Mouse (Mus musculus): ENCODE measurements around the gene Fam166b. TPM values are rescaled to one million over a fixed set of nuclear protein-coding genes. Genes with fewer than 3 reads are reported as not detected.

The Fam166b gene
- polyA plus RNA-seq, 1 experiment from 2014 or later: not detected

GRCm38 (mm10) chr4:43379601-43380000 is 49.3 kb downstream of the Fam166b start:
- 60% methylated on average over 6 of the region's 6 CpGs for WGBS (ENCODE audit: insufficient replicate concordance)
- Histone ChIP-seq H3K27me3 (peaks cover 30% of the 10 kb centered on the region), H3K4me2 (no peak overlapping the region), H3K9ac (no peak overlapping the region), H3K27ac (replicated peaks) (no peak overlapping the region), H3K4me1 (replicated peaks) (peaks cover 18% of the 10 kb centered on the region; the same call in 1 of the 2 replicates), H3K9me3 (replicated peaks) (no peaks in the 10 kb centered on the region), H3K4me3 (replicated peaks) (no peak overlapping the region), H3K36me3 (replicated peaks) (no peaks in the 10 kb centered on the region)
- ATAC-seq (ENCODE audit: insufficient read depth): no peak

Other genes with a start within 250 kb of the Fam166b start
- 0.08 and 0.09 TPM in 2 replicates for gene Atp8b5, start 162.0 kb downstream of the Fam166b start, polyA plus RNA-seq (2015; fragmentation: Nextera tagmentation; extraction: Ambion mirVana)
- gene Rusc2, start 47.2 kb downstream of the Fam166b start, polyA plus RNA-seq (2015; fragmentation: Nextera tagmentation; extraction: Ambion mirVana): 1.4 and 2.8 TPM in 2 replicates
- gene Tesk1, start 12.8 kb upstream of the Fam166b start, polyA plus RNA-seq (2015; fragmentation: Nextera tagmentation; extraction: Ambion mirVana): 1.0 and 1.2 TPM in 2 replicates
- gene Cd72, start 25.5 kb upstream of the Fam166b start, polyA plus RNA-seq (2015; fragmentation: Nextera tagmentation; extraction: Ambion mirVana): 0.94 and 1.4 TPM in 2 replicates
- 0.07 and 0.18 TPM in 2 replicates for gene Sit1, start 54.6 kb upstream of the Fam166b start, polyA plus RNA-seq (2015; fragmentation: Nextera tagmentation; extraction: Ambion mirVana)
- 33.5 and 34.2 TPM in 2 replicates for gene Ccdc107, start 63.8 kb upstream of the Fam166b start, polyA plus RNA-seq (2015; fragmentation: Nextera tagmentation; extraction: Ambion mirVana)
- 34.5 and 38.2 TPM in 2 replicates for gene Arhgef39, start 70.6 kb upstream of the Fam166b start, polyA plus RNA-seq (2015; fragmentation: Nextera tagmentation; extraction: Ambion mirVana)
- gene Car9, start 77.8 kb upstream of the Fam166b start, polyA plus RNA-seq (2015; fragmentation: Nextera tagmentation; extraction: Ambion mirVana): 1.3 and 1.9 TPM in 2 replicates
- 34.1 and 47.4 TPM in 2 replicates for gene Tpm2, start 94.6 kb upstream of the Fam166b start, polyA plus RNA-seq (2015; fragmentation: Nextera tagmentation; extraction: Ambion mirVana)
- gene Creb3, start 133.2 kb upstream of the Fam166b start, polyA plus RNA-seq (2015; fragmentation: Nextera tagmentation; extraction: Ambion mirVana): 22.3 and 24.9 TPM in 2 replicates
- 37.5 and 40.3 TPM in 2 replicates for gene Tln1, start 133.6 kb upstream of the Fam166b start, polyA plus RNA-seq (2015; fragmentation: Nextera tagmentation; extraction: Ambion mirVana)
- gene Rgp1, start 149.6 kb upstream of the Fam166b start, polyA plus RNA-seq (2015; fragmentation: Nextera tagmentation; extraction: Ambion mirVana): 13.6 and 15.7 TPM in 2 replicates
- 16.7 and 18.8 TPM in 2 replicates for gene Gba2, start 149.7 kb upstream of the Fam166b start, polyA plus RNA-seq (2015; fragmentation: Nextera tagmentation; extraction: Ambion mirVana)
- 0.58 TPM in 1 of 2 replicates, not detected in the other for gene Msmp, start 155.4 kb upstream of the Fam166b start, polyA plus RNA-seq (2015; fragmentation: Nextera tagmentation; extraction: Ambion mirVana)
- gene Npr2, start 202.8 kb upstream of the Fam166b start, polyA plus RNA-seq (2015; fragmentation: Nextera tagmentation; extraction: Ambion mirVana): 0.70 and 0.88 TPM in 2 replicates
- gene Spag8, start 224.5 kb upstream of the Fam166b start, polyA plus RNA-seq (2015; fragmentation: Nextera tagmentation; extraction: Ambion mirVana): not detected in 2 replicates
- 62.9 and 69.4 TPM in 2 replicates for gene Hint2, start 227.3 kb upstream of the Fam166b start, polyA plus RNA-seq (2015; fragmentation: Nextera tagmentation; extraction: Ambion mirVana)
- gene Tmem8b, start 239.8 kb upstream of the Fam166b start, polyA plus RNA-seq (2015; fragmentation: Nextera tagmentation; extraction: Ambion mirVana): 0.15 and 0.20 TPM in 2 replicates
- 0.81 and 1.1 TPM in 2 replicates for gene Fam221b, start 240.0 kb upstream of the Fam166b start, polyA plus RNA-seq (2015; fragmentation: Nextera tagmentation; extraction: Ambion mirVana)

All from liver, embryonic 15.5 days (tissue).